15 mouse cellular contexts compared by ENCODE assay signal in the genomic region with DNA sequence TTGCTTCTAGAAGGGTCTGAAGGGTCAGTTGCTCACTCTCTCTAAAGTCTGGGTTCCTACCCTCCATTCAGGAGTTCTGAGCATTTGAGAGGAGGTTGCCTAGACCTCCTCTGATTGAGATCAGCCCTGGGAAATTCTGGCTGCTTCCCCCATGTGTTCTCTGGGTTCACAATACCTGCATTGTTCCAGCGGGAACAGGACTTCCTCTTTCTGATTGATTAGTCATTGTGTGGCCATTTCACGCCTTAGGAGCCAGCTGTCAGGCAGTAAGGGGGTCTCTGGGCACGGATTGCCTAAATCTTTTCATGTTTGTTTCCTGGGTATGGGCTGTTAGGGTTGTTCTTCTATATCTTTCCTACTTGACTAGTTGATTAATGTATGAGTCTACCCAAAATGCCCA. TPM values are rescaled to one million over a fixed set of nuclear protein-coding genes. Genes with fewer than 3 reads are reported as not detected.
A peak's percentile ranks its signal among the peaks of the same experiment; 100 is the strongest.
DNase-seq lines count a peak whose midpoint lies in the region; ATAC-seq lines count a peak whose summit lies in the region.
"Had no signal": no experiment of that assay in that cellular context is flagged by ENCODE, and none has a peak within 500 bp of the region (broad histone marks: within the 10 kb centered on the region; RNA-seq: fewer than 3 reads in every experiment).

No protein-coding gene starts in this region.

- no peaks in the 10 kb centered on the region for H3K27me3 ChIP-seq in neural tube, embryonic 15.5 days (replicated peaks)
- H3K27me3 ChIP-seq: limb, embryonic 13.5 days had no signal

- H3K27ac ChIP-seq in neural tube, embryonic 15.5 days (replicated peaks), result no peak overlapping the region
- H3K27ac ChIP-seq: limb, embryonic 13.5 days had no signal

- no peak overlapping the region for H3K9ac ChIP-seq in neural tube, embryonic 15.5 days (replicated peaks)
- H3K9ac ChIP-seq: limb, embryonic 13.5 days had no signal

- H3K36me3 ChIP-seq in neural tube, embryonic 15.5 days, result no peaks in the 10 kb centered on the region
- H3K36me3 ChIP-seq: limb, embryonic 13.5 days had no signal

- no peak overlapping the region for H3K4me2 ChIP-seq in neural tube, embryonic 15.5 days
- H3K4me2 ChIP-seq: limb, embryonic 13.5 days had no signal

- H3K4me1 ChIP-seq in neural tube, embryonic 15.5 days, result peaks cover 6% of the 10 kb centered on the region; the same call in 1 of the 2 replicates
- H3K4me1 ChIP-seq: megakaryocyte, embryonic 14.5 days had no signal

- peak; percentile 93 for DNase-seq in heart, adult 11 months
- no peak for DNase-seq in heart, adult 9 months (ENCODE audit: low spot score in 2 of 2)
- peak; percentile 38 for DNase-seq in neural tube, embryonic 10.5 days (ENCODE audit: extremely low spot score, low spot score)
- peak; percentile 19 to 46 for DNase-seq in kidney, postnatal 25 days
- DNase-seq in urinary bladder, postnatal 10 days (ENCODE audit: low spot score), result no peak
- DNase-seq in gastrocnemius, postnatal 4 days (ENCODE audit: low spot score in 2 of 2), result no peak
- no peak for DNase-seq in layer of hippocampus, adult 8-10 months (ENCODE audit: low spot score in 2 of 2)
- DNase-seq: B cell, adult 2 months had no signal

- 6% methylated on average over 3 of the region's 3 CpGs for WGBS in neural tube, embryonic 15.5 days

- no peaks in the 10 kb centered on the region for H3K9me3 ChIP-seq in neural tube, embryonic 15.5 days (replicated peaks)

- ATAC-seq in neural tube, embryonic 15.5 days (ENCODE audit: low FRiP score), result no peak

- no peak overlapping the region for H3K4me3 ChIP-seq in neural tube, embryonic 15.5 days (replicated peaks)
- H3K4me3 ChIP-seq: limb, embryonic 13.5 days; megakaryocyte, embryonic 14.5 days had no signal

RNA-seq across cellular contexts. Expression of gene Cdrt4, which starts 32.8 kb away (rescaled TPM):
- polyA plus RNA-seq in neural tube, embryonic 15.5 days (2015; fragmentation: Nextera tagmentation; extraction: Ambion mirVana), result not detected in 2 replicates
- under 1 TPM in 1 of 2 experiments, not detected in 1; 0.66 TPM for total RNA-seq in gastrocnemius, postnatal 4 days (2021)
- under 1 TPM in 1 of 4 experiments, not detected in 3; 0.66 TPM for total RNA-seq in layer of hippocampus, adult 8-10 months (2022)
- total RNA-seq: layer of hippocampus, adult 18-20 months had no signal
- polyA plus RNA-seq: cortical plate, adult 2 months; heart, embryonic 14.5 days; stomach, embryonic 14.5 days had no signal

Comparison
In these comparisons a context has a peak if more than half of its experiments do, and no peak if none do; other contexts are left out.
1. DNase-seq: peak in heart, adult 11 months (single experiment), neural tube, embryonic 10.5 days (single experiment) and kidney, postnatal 25 days (2 of 2); none in heart, adult 9 months (0 of 2), urinary bladder, postnatal 10 days (single experiment), gastrocnemius, postnatal 4 days (0 of 2) and layer of hippocampus, adult 8-10 months (0 of 2).